Mouse (Mus musculus) heart, embryonic 12.5 days (tissue): ENCODE measurements around the gene Pam16. TPM values are rescaled to one million over a fixed set of nuclear protein-coding genes. Genes with fewer than 3 reads are reported as not detected.

Source experiments
- ATAC-seq: fragments of 200-750 bp; cut with Nextera tagmentation; 2 replicates; pipeline ENCODE4 v1.8.0; 2017; ENCODE audit warnings: moderate TSS enrichment, moderate library complexity; ENCODE audit not compliant: insufficient number of reproducible peaks, low FRiP score
- H3K27ac ChIP-seq: fragments of 300-500 bp; sonication (generic); 2 replicates; pipeline ENCODE4 v1.5.1; 2016; ENCODE audit warnings: mild to moderate bottlenecking, moderate library complexity; ENCODE audit not compliant: poor library complexity, severe bottlenecking
- H3K27me3 ChIP-seq: fragments of 300-500 bp; sonication (generic); replicated peaks from 2 replicates; pipeline ENCODE4 v1.6.1; 2016; ENCODE audit warnings: mild to moderate bottlenecking, moderate library complexity
- H3K36me3 ChIP-seq: fragments of 300-500 bp; sonication (generic); 2 replicates; pipeline ENCODE4 v1.6.1; 2016; ENCODE audit warnings: mild to moderate bottlenecking, moderate library complexity
- H3K4me1 ChIP-seq: fragments of 300-500 bp; sonication (generic); replicated peaks from 2 replicates; pipeline ENCODE4 v1.6.1; 2016; ENCODE audit warnings: mild to moderate bottlenecking
- H3K4me2 ChIP-seq: fragments of 300-500 bp; sonication (generic); 2 replicates; pipeline ENCODE4 v1.6.1; 2016; ENCODE audit warnings: mild to moderate bottlenecking, moderate library complexity
- H3K4me3 ChIP-seq: fragments of 300-500 bp; sonication (generic); 2 replicates; pipeline ENCODE4 v1.5.1; 2016; ENCODE audit warnings: mild to moderate bottlenecking
- H3K9ac ChIP-seq: fragments of 300-500 bp; sonication (generic); 2 replicates; pipeline ENCODE4 v1.6.1; 2016; ENCODE audit warnings: mild to moderate bottlenecking, moderate library complexity
- H3K9me3 ChIP-seq: fragments of 300-500 bp; sonication (generic); replicated peaks from 2 replicates; pipeline ENCODE4 v1.6.1; 2016; ENCODE audit warnings: mild to moderate bottlenecking, moderate library complexity
- WGBS: fragments of 180-500 bp; shearing (Covaris S2); methylation state at CpG from one replicate; pipeline ENCODE4 v1.1.7; 2016; 5-methylcytosine and 5-hydroxymethylcytosine counted together
- polyA plus RNA-seq: library from polyadenylated mRNA; unstranded; fragments of >200 nt; fragmentation: Nextera tagmentation; extraction: Ambion mirVana; gene quantifications from 2 replicates; pipeline ENCODE4 v1.2.1, GENCODE M21; 2016

The Pam16 gene
- polyA plus RNA-seq, 1 experiment from 2014 or later: 127 TPM

DNA sequence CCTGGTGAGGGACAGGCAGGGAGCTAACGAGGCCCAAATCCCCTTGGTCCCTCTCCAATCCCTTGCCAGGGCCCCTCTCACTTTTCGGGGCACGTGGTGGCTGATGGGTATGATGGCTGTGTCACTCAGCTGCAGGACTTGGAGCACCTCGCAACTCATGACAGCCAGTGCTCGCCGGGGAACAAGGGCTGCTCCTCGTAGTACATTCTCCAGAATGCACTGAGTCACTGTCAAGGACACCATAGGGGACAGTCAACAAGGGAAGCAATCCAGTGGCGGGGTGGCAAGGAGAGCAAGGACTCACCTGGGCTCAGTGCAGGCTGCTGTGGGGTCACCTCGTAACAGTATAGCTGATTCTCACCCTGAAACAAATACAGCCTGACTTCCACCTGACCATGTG is 9.9 kb upstream of the Pam16 start:
- Histone ChIP-seq H3K9ac (no peak overlapping the region), H3K36me3 (peaks cover 9% of the 10 kb centered on the region; the same call in 1 of the 2 replicates), H3K4me3 (no peak overlapping the region), H3K4me1 (peaks cover 35% of the 10 kb centered on the region), H3K9me3 (no peaks in the 10 kb centered on the region), H3K27me3 (no peaks in the 10 kb centered on the region), H3K27ac (no peak overlapping the region), H3K4me2 (no peak overlapping the region)
- 61% methylated on average over 9 of the region's 9 CpGs for WGBS
- ATAC-seq: no peak

DNA sequence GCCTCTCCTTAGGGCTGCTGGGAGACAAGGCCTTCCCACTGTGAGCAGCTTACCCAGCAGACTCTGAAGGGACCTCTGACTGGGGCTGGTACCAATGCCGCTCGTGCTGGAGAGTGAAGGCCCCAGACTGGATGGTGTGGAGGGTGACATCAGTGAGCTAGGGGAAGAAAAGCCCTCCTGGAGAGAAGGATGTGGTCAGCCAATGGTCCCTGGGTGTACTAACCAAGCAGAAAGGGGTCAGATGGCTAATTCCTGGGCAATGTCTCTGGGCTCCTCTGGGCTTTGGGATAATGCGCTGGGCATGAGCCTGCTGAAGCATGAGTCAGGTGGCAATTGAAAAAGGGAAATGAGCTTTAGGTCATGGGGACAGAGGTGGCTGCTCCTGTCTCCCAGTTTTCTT is 8.9 kb upstream of the Pam16 start:
- H3K4me3 ChIP-seq: no peak overlapping the region
- ATAC-seq: no peak
- no peak overlapping the region for H3K9ac ChIP-seq
- H3K4me2 ChIP-seq: no peak overlapping the region
- H3K4me1 ChIP-seq: peaks cover 25% of the 10 kb centered on the region
- H3K27me3 ChIP-seq: no peaks in the 10 kb centered on the region
- H3K36me3 ChIP-seq: peaks cover 13% of the 10 kb centered on the region; the same call in 1 of the 2 replicates
- no peaks in the 10 kb centered on the region for H3K9me3 ChIP-seq
- no peak overlapping the region for H3K27ac ChIP-seq
- 92% methylated on average over 3 of the region's 3 CpGs for WGBS

DNA sequence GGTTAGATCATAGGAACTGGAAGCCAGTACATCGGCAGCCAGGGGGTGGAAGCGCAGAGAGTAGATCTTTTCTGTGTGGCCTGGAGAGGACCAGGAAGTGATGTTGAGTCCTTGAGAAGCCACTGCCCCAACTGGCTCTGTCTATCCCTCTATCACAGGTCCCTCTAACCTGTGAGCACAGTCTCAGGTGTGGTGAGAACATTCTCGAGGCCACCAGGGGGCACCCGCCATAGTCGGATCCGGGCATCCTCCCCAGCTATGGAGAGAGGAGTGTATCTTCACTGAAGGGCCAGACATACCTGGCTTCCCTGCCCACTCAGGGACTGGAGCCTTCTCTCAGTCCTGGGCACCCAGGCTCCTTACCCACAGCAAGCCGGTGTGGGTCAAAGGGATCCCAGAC is 7.3 kb upstream of the Pam16 start:
- Histone ChIP-seq H3K4me3 (no peak overlapping the region), H3K4me1 (peaks cover 29% of the 10 kb centered on the region), H3K9ac (no peak overlapping the region), H3K27ac (no peak overlapping the region), H3K9me3 (no peaks in the 10 kb centered on the region), H3K36me3 (peaks cover 27% of the 10 kb centered on the region), H3K27me3 (no peaks in the 10 kb centered on the region), H3K4me2 (no peak overlapping the region)
- 37% methylated on average over 7 of the region's 7 CpGs for WGBS
- no peak for ATAC-seq

DNA sequence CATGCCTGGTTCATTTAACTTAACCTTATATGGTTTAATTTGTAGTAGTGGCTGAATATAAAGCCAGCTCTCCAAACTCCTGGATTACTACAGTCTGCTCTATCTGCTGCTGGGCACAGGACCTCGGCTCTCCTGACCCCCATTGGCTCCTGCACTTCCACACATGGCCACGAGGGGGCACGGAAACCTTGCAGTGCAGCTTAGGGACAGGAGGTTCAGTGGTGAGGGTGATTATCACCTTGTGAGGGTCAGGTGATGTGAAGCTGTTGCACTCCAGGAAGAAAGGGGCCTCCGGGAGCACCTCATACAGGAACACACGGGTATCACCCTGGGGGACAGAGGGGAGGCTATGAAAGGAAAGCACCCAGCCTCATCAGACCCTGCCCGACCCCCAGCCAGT is 5.2 kb upstream of the Pam16 start:
- Histone ChIP-seq H3K4me2 (no peak overlapping the region), H3K4me3 (no peak overlapping the region), H3K9me3 (no peaks in the 10 kb centered on the region), H3K4me1 (peaks cover 17% of the 10 kb centered on the region), H3K36me3 (peaks cover 29% of the 10 kb centered on the region), H3K27ac (no peak overlapping the region), H3K9ac (no peak overlapping the region; the same call in 1 of the 2 replicates), H3K27me3 (no peaks in the 10 kb centered on the region)
- WGBS: 23% methylated on average over 6 of the region's 6 CpGs
- no peak for ATAC-seq

DNA sequence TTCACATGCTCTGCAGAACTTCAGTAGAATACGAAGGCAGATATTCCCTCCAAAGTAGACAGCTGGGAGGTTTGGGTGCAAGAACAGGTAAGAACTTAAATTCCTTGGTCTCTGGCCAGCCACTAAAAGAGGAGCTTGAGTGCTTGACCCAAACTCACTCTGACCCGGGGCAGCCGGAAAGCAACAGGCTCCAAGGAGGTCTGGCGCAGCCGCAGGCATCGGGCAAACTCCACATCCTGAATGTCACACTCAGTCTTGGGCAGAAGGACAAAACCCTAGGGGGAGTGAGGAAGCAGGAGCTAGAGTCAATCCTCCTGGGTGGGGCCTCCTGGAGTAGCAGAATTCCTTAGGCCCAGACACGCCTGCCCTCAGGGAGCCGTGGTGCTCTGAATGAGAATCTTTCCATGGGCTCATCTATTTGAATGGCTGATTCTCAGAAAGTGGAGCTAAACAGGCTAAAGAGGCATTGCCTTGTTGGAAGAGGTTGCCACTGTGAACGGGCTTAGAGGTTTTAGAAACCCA is 4.2 kb upstream of the Pam16 start:
- no peak for ATAC-seq
- Histone ChIP-seq H3K27me3 (no peaks in the 10 kb centered on the region), H3K4me2 (no peak overlapping the region), H3K9me3 (no peaks in the 10 kb centered on the region), H3K36me3 (peaks cover 29% of the 10 kb centered on the region), H3K4me1 (peaks cover 9% of the 10 kb centered on the region), H3K27ac (no peak overlapping the region), H3K4me3 (no peak overlapping the region), H3K9ac (no peak overlapping the region)
- 88% methylated on average over 9 of the region's 9 CpGs for WGBS

DNA sequence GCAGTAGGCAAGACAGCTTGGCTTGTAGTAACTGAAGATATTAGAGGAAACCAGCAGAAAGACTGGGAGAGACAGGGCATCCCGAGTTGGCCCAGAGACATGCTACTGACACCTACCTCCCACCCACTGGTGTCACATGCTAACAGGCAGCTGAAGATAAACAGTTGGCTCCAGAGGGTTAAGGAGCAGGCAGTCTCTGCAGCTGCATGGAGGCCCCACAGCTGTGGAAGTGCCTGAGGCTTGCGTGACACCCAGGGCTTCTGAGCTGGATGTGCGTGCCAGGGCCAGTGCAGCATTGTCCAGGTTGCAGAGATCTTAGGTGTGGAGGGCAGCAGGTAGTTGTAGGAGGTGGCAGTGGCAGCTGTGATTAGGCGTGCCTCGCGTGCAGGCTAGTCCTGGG is 2.3 kb upstream of the Pam16 start:
- no peak overlapping the region; the same call in 1 of the 2 replicates for H3K9ac ChIP-seq
- H3K27me3 ChIP-seq: no peaks in the 10 kb centered on the region
- H3K27ac ChIP-seq: peak overlapping the region; percentile 2; the same call in 1 of the 2 replicates
- peaks cover 25% of the 10 kb centered on the region for H3K36me3 ChIP-seq
- H3K9me3 ChIP-seq: no peaks in the 10 kb centered on the region
- H3K4me3 ChIP-seq: no peak overlapping the region
- H3K4me2 ChIP-seq: no peak overlapping the region
- peaks cover 22% of the 10 kb centered on the region for H3K4me1 ChIP-seq
- 65% methylated on average over 6 of the region's 6 CpGs for WGBS
- ATAC-seq: no peak

DNA sequence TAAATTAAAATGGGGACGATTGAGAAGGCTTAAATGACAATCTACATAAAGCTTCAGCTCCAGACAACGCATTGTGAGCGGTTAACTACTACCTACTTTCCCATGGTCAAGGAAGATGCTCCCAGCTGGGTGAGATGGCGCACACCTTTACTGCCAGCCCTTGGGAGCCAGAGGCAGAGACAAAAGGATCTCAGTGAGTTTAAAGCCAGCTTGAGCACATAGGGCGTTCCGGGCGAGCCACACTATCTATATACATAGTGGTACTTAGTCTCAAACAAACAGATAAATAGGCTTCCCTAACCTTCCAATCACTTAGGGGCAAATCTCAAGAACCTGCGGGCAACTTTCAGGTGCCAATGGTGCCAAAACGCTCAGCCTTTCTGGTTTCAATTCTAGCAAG is 714 bp downstream of the Pam16 start:
- H3K4me2 ChIP-seq: peak overlapping the region; percentile 88
- peaks cover 28% of the 10 kb centered on the region for H3K4me1 ChIP-seq
- peak overlapping the region; percentile 88 for H3K4me3 ChIP-seq
- ATAC-seq: no peak
- peaks cover 27% of the 10 kb centered on the region for H3K36me3 ChIP-seq
- WGBS: 15% methylated on average over 9 of the region's 9 CpGs
- H3K9ac ChIP-seq: peak overlapping the region; percentile 87
- no peaks in the 10 kb centered on the region for H3K27me3 ChIP-seq
- H3K9me3 ChIP-seq: no peaks in the 10 kb centered on the region
- peak overlapping the region; percentile 86 for H3K27ac ChIP-seq

DNA sequence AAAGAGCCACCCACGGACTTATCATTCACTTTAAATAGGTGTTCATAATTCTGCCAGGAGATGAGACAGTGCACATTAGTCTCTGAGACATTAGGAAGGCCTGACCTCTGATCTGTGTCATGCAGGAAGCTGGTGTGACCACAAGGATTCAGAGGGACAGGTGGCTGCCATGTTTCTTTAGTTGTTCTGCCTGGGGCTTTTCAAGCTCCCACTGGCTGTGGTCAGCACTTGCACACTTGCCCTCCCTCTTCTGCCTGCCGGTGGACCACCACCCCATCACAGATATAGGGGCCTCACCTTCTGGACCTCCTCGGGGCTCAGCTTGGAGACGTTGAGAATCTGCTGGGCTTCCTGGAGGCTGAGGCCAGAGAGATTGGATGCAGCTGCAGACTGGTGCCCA is 8.0 kb downstream of the Pam16 start:
- H3K9me3 ChIP-seq: no peaks in the 10 kb centered on the region
- no peak for ATAC-seq
- no peaks in the 10 kb centered on the region for H3K27me3 ChIP-seq
- WGBS: 84% methylated on average over 4 of the region's 4 CpGs
- H3K4me1 ChIP-seq: peaks cover 9% of the 10 kb centered on the region; the same call in 1 of the 2 replicates
- H3K36me3 ChIP-seq: peaks cover 74% of the 10 kb centered on the region
- H3K27ac ChIP-seq: no peak overlapping the region
- H3K9ac ChIP-seq: no peak overlapping the region
- H3K4me2 ChIP-seq: no peak overlapping the region
- H3K4me3 ChIP-seq: no peak overlapping the region

DNA sequence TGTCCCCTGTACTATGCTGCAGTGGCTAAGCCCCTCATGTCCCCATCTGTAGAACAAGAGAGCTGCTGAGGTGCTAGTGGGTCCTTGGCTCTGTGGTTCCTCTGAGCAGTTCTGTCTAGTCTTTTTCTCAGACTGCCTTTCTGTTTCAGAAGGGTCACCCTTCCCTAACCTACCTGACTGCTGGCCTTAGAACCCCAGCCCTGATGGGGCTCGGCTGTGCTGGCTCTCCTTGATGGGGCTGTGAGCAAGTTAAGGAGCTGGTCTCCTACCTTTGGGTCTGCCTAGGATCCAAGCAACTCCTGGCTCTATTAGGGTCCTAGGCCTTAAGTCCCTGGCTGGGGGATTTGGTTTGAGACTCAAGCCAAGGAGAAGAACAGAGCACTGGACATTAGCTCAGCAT is 9.5 kb downstream of the Pam16 start:
- H3K9me3 ChIP-seq: no peaks in the 10 kb centered on the region
- no peak overlapping the region for H3K4me3 ChIP-seq
- H3K27ac ChIP-seq: no peak overlapping the region
- peaks cover 86% of the 10 kb centered on the region for H3K36me3 ChIP-seq
- WGBS: 80% methylated on average over 1 of the region's 1 CpGs
- H3K9ac ChIP-seq: no peak overlapping the region
- no peak for ATAC-seq
- H3K27me3 ChIP-seq: no peaks in the 10 kb centered on the region
- no peak overlapping the region for H3K4me2 ChIP-seq
- 0 out of 2 replicates have a peak, but pooled peaks cover 4% of the 10 kb centered on the region for H3K4me1 ChIP-seq

DNA sequence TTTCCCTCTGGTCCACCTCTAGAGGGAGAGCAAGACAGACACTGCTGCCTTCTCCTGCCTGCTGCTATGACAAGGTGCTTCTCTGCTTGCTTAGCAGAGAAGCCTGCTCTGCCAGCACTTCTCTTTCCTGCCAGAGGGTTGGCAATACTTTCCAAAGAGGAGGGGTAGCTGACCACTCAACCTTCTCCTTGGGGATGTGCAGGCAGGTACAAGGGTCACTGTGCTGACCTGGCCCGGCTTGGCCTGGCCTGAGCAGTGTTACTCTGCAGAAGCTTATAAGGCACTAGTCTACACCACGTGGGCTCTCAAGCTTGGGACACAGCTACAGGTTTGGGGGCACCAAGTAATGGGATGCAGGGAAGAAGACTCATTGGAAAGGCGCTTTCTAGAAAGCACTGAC is 10.1 kb downstream of the Pam16 start:
- no peak overlapping the region for H3K9ac ChIP-seq
- H3K4me3 ChIP-seq: no peak overlapping the region
- 88% methylated on average over 3 of the region's 3 CpGs for WGBS
- no peak overlapping the region for H3K4me2 ChIP-seq
- ATAC-seq: no peak
- 0 out of 2 replicates have a peak, but pooled peaks cover 4% of the 10 kb centered on the region for H3K4me1 ChIP-seq
- peaks cover 90% of the 10 kb centered on the region for H3K36me3 ChIP-seq
- H3K27me3 ChIP-seq: no peaks in the 10 kb centered on the region
- H3K9me3 ChIP-seq: no peaks in the 10 kb centered on the region
- no peak overlapping the region for H3K27ac ChIP-seq

DNA sequence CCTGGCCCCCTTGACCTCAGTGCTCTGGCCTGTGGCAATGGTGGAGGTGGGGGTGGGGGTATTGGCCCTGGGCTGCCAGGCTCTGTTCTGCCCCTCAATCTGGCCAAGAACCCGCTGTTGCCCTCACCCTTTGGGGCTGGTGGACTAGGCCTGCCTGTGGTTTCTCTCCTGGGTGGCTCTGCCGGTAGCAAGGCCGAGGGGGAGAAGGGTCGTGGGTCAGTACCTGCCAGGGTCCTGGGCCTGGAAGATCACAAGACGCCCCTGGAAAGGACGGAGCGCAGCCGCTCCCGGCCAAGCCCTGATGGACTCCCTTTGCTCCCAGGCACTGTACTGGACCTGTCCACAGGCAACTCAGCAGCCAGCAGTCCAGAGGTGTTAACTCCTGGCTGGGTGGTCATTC is 11.1 kb downstream of the Pam16 start:
- 0 out of 2 replicates have a peak, but pooled peaks cover 4% of the 10 kb centered on the region for H3K4me1 ChIP-seq
- no peak overlapping the region for H3K9ac ChIP-seq
- 0 out of 2 replicates have a peak, but pooled peaks have one; percentile 26 for ATAC-seq
- H3K4me2 ChIP-seq: no peak overlapping the region
- no peaks in the 10 kb centered on the region for H3K27me3 ChIP-seq
- no peak overlapping the region for H3K27ac ChIP-seq
- peaks cover 91% of the 10 kb centered on the region for H3K36me3 ChIP-seq
- 88% methylated on average over 9 of the region's 9 CpGs for WGBS
- no peak overlapping the region for H3K4me3 ChIP-seq
- H3K9me3 ChIP-seq: no peaks in the 10 kb centered on the region

DNA sequence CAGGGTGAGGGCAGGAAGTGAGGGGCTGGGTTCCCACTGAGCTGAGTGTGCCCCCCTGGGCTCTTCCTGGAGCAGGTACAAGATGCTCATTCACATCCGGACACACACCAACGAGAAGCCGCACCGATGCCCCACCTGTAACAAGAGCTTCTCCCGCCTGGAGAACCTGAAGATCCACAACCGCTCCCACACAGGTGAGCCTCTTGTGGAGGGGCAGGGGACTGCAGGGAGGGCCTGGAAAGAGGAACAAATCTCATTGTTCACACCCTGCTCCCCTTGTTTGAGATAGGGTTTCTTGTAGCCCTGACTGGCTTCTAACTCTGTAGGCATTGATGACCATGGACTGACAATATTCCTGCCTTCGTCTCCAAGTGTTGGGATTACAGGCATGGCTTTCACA is 13.1 kb downstream of the Pam16 start:
- peaks cover 73% of the 10 kb centered on the region for H3K36me3 ChIP-seq
- peaks cover 18% of the 10 kb centered on the region for H3K4me1 ChIP-seq
- H3K4me3 ChIP-seq: no peak overlapping the region
- no peak for ATAC-seq
- no peak overlapping the region for H3K4me2 ChIP-seq
- H3K9ac ChIP-seq: no peak overlapping the region
- no peaks in the 10 kb centered on the region for H3K9me3 ChIP-seq
- no peaks in the 10 kb centered on the region for H3K27me3 ChIP-seq
- WGBS: 91% methylated on average over 7 of the region's 7 CpGs
- H3K27ac ChIP-seq: no peak overlapping the region
